Mouse (Mus musculus) liver, adult 2 months (tissue): ENCODE results near the gene Klf8. TPM values are rescaled to one million over a fixed set of nuclear protein-coding genes. Genes with fewer than 3 reads are reported as not detected.

Experiments used
- DNase-seq: peaks from one replicate; pipeline ENCODE4 v3.0.0-alpha.2; 2011; ENCODE audit warnings: low read depth, low spot score; ENCODE audit errors: extremely low read depth
- H3K27ac ChIP-seq: fragments of 200-500 bp; replicated peaks from 2 replicates; pipeline ENCODE4 v1.5.1; 2012; ENCODE audit warnings: low read depth, mild to moderate bottlenecking, control low read depth, inconsistent platforms, low read length; ENCODE audit not compliant: insufficient read depth
- H3K27me3 ChIP-seq: fragments of 200-500 bp; 2 replicates; pipeline ENCODE4 v1.6.1; 2012; ENCODE audit warnings: mild to moderate bottlenecking, moderate library complexity, low read length, inconsistent platforms; ENCODE audit not compliant: control insufficient read depth, insufficient read depth
- H3K36me3 ChIP-seq: fragments of 200-500 bp; 2 replicates; pipeline ENCODE4 v1.6.1; 2012; ENCODE audit warnings: low read length, inconsistent platforms; ENCODE audit not compliant: control insufficient read depth, insufficient read depth
- H3K4me1 ChIP-seq: fragments of 200-500 bp; 2 replicates; pipeline ENCODE4 v1.6.1; 2011; ENCODE audit warnings: low read length; ENCODE audit not compliant: control insufficient read depth, insufficient read depth
- H3K4me3 ChIP-seq: fragments of 200-500 bp; 2 replicates; pipeline ENCODE4 v1.5.1; 2011; ENCODE audit warnings: low read depth, mild to moderate bottlenecking, control low read depth, low read length, moderate library complexity; ENCODE audit not compliant: insufficient read depth
- H3K79me2 ChIP-seq: fragments of 200-500 bp; 2 replicates; pipeline ENCODE4 v1.6.1; 2012; ENCODE audit warnings: inconsistent platforms, mild to moderate bottlenecking, low read length, moderate library complexity; ENCODE audit not compliant: control insufficient read depth, insufficient read depth
- H3K9ac ChIP-seq: fragments of 200-500 bp; 2 replicates; pipeline ENCODE4 v1.6.1; 2012; ENCODE audit warnings: low read depth, mild to moderate bottlenecking, control low read depth, inconsistent platforms, low read length
- CTCF ChIP-seq: fragments of 200-500 bp; IDR thresholded peaks from 2 replicates; pipeline ENCODE4 v1.5.1; 2011; ENCODE audit warnings: low read depth, low read length, control low read depth
- POLR2A ChIP-seq: fragments of 200-500 bp; IDR thresholded peaks from 2 replicates; pipeline ENCODE4 v1.6.1; 2011; ENCODE audit warnings: low read length, control low read depth; ENCODE audit not compliant: insufficient read depth; ENCODE audit errors: extremely low read depth
- WGBS: fragments of 180-500 bp; shearing (Covaris S2); methylation state at CpG from one replicate; pipeline ENCODE4 v1.1.7; 2018; 5-methylcytosine and 5-hydroxymethylcytosine counted together
- polyA plus RNA-seq: library from polyadenylated mRNA; depleted of rRNA; stranded (reverse); fragments of >200 nt; gene quantifications from 2 replicates; pipeline ENCODE4 v1.2.3, GENCODE M21; 2012; rRNA removed
- total RNA-seq: library from RNA; depleted of rRNA; stranded (reverse); fragments of >200 nt; gene quantifications from 2 replicates; pipeline ENCODE4 v1.2.3, GENCODE M21; 2014; rRNA removed

The Klf8 gene
- total and polyA plus RNA-seq, 2 experiments: under 0.01 TPM; not detected in 1

DNA sequence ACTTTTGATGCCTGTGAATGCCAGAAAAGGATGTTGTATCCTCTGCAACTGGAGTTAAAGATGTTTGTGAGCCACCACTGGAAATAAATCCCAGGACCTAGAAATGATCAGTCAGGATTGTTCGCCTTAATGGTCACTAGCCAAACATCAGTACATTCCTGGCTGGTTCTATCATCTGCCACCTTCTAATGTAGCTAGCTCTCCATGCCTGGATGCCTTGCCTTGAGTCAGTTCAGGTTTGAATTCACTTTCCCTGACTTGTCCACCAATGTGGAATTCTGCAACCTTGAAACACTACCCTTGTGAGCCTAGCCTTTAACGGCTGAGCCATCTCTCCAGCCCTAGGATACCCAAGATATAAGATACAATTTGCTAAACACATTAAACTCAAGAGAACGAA is 202.8 kb downstream of the Klf8 start:
- no peak for DNase-seq
- 95% methylated on average over 3 of the region's 3 CpGs for WGBS
- no peak overlapping the region for H3K4me3 ChIP-seq

More for the DNA sequence above, 202.8 kb downstream of the Klf8 start:
- H3K4me1 ChIP-seq: no peaks in the 10 kb centered on the region
- no peaks in the 10 kb centered on the region for H3K79me2 ChIP-seq
- H3K36me3 ChIP-seq: no peaks in the 10 kb centered on the region
- TF ChIP-seq POLR2A (no peak), CTCF (no peak)
- H3K27ac ChIP-seq: no peak overlapping the region
- H3K9ac ChIP-seq: no peak overlapping the region
- no peaks in the 10 kb centered on the region for H3K27me3 ChIP-seq

Other genes with a start within 250 kb of the Klf8 start
- gene Usp51, start 231.0 kb upstream of the Klf8 start, total RNA-seq: 0.07 TPM in 1 of 2 replicates, not detected in the other
- not detected in 2 replicates for gene Usp51, start 231.0 kb upstream of the Klf8 start, polyA plus RNA-seq
- gene Mageh1, start 199.9 kb upstream of the Klf8 start, total RNA-seq: 4.4 and 4.8 TPM in 2 replicates
- 1.4 TPM in 2 replicates for gene Mageh1, start 199.9 kb upstream of the Klf8 start, polyA plus RNA-seq
- not detected in 2 replicates for gene Foxr2, start 118.7 kb upstream of the Klf8 start, total RNA-seq
- not detected in 2 replicates for gene Foxr2, start 118.7 kb upstream of the Klf8 start, polyA plus RNA-seq
- 0.47 and 0.83 TPM in 2 replicates for gene Rragb, start 97.5 kb upstream of the Klf8 start, total RNA-seq
- gene Rragb, start 97.5 kb upstream of the Klf8 start, polyA plus RNA-seq: 0.24 and 0.50 TPM in 2 replicates